Mouse (Mus musculus): Measurements from ENCODE around the gene Ftsj1.

Gene Ftsj1

GRCm38 (mm10) chrX:8217383-8217782 lies 34.8 kb downstream of the Ftsj1 start:
- no peak for DNase-seq

GRCm38 (mm10) chrX:8211490-8212207 lies 40.6 kb downstream of the Ftsj1 start:
- DNase-seq: no peak

GRCm38 (mm10) chrX:8209720-8210119 lies 42.5 kb downstream of the Ftsj1 start:
- no peak for DNase-seq

- DNase-seq: no peak
These were observed 45.0 kb downstream of the Ftsj1 start for GRCm38 (mm10) chrX:8207224-8207623.

- no peak for DNase-seq
These were observed 45.5 kb downstream of the Ftsj1 start for GRCm38 (mm10) chrX:8206694-8207197.

GRCm38 (mm10) chrX:8206015-8206693 lies 46.1 kb downstream of the Ftsj1 start, which contains the start of gene Porcn:
Gene Porcn (minus strand): TSS chrX:8206525.
- peak; percentile 89 for DNase-seq

- DNase-seq: no peak
These were observed 46.7 kb downstream of the Ftsj1 start for GRCm38 (mm10) chrX:8205551-8205950.

- DNase-seq: no peak
These were observed 47.1 kb downstream of the Ftsj1 start for GRCm38 (mm10) chrX:8205088-8205487.

GRCm38 (mm10) chrX:8204076-8204475 lies 48.1 kb downstream of the Ftsj1 start:
- no peak for DNase-seq

GRCm38 (mm10) chrX:8203105-8203504 lies 49.1 kb downstream of the Ftsj1 start:
- no peak for DNase-seq

- DNase-seq: peak; percentile 2
These were observed 58.8 kb downstream of the Ftsj1 start, which contains the start of gene Ebp for GRCm38 (mm10) chrX:8193419-8193723. Gene Ebp (minus strand): TSS chrX:8193512.

- peak; percentile 83 for DNase-seq
These were observed 59.4 kb downstream of the Ftsj1 start for GRCm38 (mm10) chrX:8192640-8193418.

- no peak for DNase-seq
These were observed 60.0 kb downstream of the Ftsj1 start for GRCm38 (mm10) chrX:8192126-8192639.

All from embryo, embryonic 11 days (tissue).